Mouse (Mus musculus): ENCODE measurements at regions not wholly inside any gene's neighbourhood (a gene's known extent, or its start where the extent isn't known, plus 50 kb on each side); places are given as distances from the start of the nearest gene placed in this dataset.

- TF ChIP-seq CTCF (IDR thresholded peaks at IDR 0.05; ENCODE audit: borderline replicate concordance, extremely low read depth, insufficient read depth, insufficient read length): no peak
- no peak for TF ChIP-seq POLR2A (IDR thresholded peaks at IDR 0.05; ENCODE audit: borderline replicate concordance, extremely low read depth, insufficient read depth, insufficient read length, poor library complexity, severe bottlenecking)
- no peak for DNase-seq (ENCODE audit: low read depth)
These were observed 59.9 kb upstream of the Gas1 start for GRCm38 (mm10) chr13:60237091-60237490.

- peak; percentile 41 for DNase-seq (ENCODE audit: low read depth)
- no peak for TF ChIP-seq POLR2A (IDR thresholded peaks at IDR 0.05; ENCODE audit: borderline replicate concordance, extremely low read depth, insufficient read depth, insufficient read length, poor library complexity, severe bottlenecking)
- TF ChIP-seq CTCF (IDR thresholded peaks at IDR 0.05; ENCODE audit: borderline replicate concordance, extremely low read depth, insufficient read depth, insufficient read length): no peak
These were observed 65.4 kb upstream of the Gas1 start for GRCm38 (mm10) chr13:60242447-60243109.

GRCm38 (mm10) chr13:60243110-60243481 lies 65.9 kb upstream of the Gas1 start:
- TF ChIP-seq POLR2A (IDR thresholded peaks at IDR 0.05; ENCODE audit: borderline replicate concordance, extremely low read depth, insufficient read depth, insufficient read length, poor library complexity, severe bottlenecking) (no peak), CTCF (IDR thresholded peaks at IDR 0.05; ENCODE audit: borderline replicate concordance, extremely low read depth, insufficient read depth, insufficient read length) (no peak)
- no peak for DNase-seq (ENCODE audit: low read depth)

GRCm38 (mm10) chr13:60255162-60255561 lies 78.0 kb upstream of the Gas1 start:
- no peak for TF ChIP-seq POLR2A (IDR thresholded peaks at IDR 0.05; ENCODE audit: borderline replicate concordance, extremely low read depth, insufficient read depth, insufficient read length, poor library complexity, severe bottlenecking)
- no peak for TF ChIP-seq CTCF (IDR thresholded peaks at IDR 0.05; ENCODE audit: borderline replicate concordance, extremely low read depth, insufficient read depth, insufficient read length)
- DNase-seq (ENCODE audit: low read depth): no peak

GRCm38 (mm10) chr13:60255715-60256114 lies 78.5 kb upstream of the Gas1 start:
- DNase-seq (ENCODE audit: low read depth): no peak
- TF ChIP-seq POLR2A (IDR thresholded peaks at IDR 0.05; ENCODE audit: borderline replicate concordance, extremely low read depth, insufficient read depth, insufficient read length, poor library complexity, severe bottlenecking) (no peak), CTCF (IDR thresholded peaks at IDR 0.05; ENCODE audit: borderline replicate concordance, extremely low read depth, insufficient read depth, insufficient read length) (no peak)

- TF ChIP-seq CTCF (IDR thresholded peaks at IDR 0.05; ENCODE audit: borderline replicate concordance, extremely low read depth, insufficient read depth, insufficient read length) (no peak), POLR2A (IDR thresholded peaks at IDR 0.05; ENCODE audit: borderline replicate concordance, extremely low read depth, insufficient read depth, insufficient read length, poor library complexity, severe bottlenecking) (no peak)
- no peak for DNase-seq (ENCODE audit: low read depth)
These were observed 79.8 kb upstream of the Gas1 start for GRCm38 (mm10) chr13:60256997-60257396.

- TF ChIP-seq CTCF (IDR thresholded peaks at IDR 0.05; ENCODE audit: borderline replicate concordance, extremely low read depth, insufficient read depth, insufficient read length) (no peak), POLR2A (IDR thresholded peaks at IDR 0.05; ENCODE audit: borderline replicate concordance, extremely low read depth, insufficient read depth, insufficient read length, poor library complexity, severe bottlenecking) (no peak)
- no peak for DNase-seq (ENCODE audit: low read depth)
These were observed 80.7 kb upstream of the Gas1 start for GRCm38 (mm10) chr13:60257878-60258277.

- no peak for TF ChIP-seq CTCF (IDR thresholded peaks at IDR 0.05; ENCODE audit: borderline replicate concordance, extremely low read depth, insufficient read depth, insufficient read length)
- no peak for TF ChIP-seq POLR2A (IDR thresholded peaks at IDR 0.05; ENCODE audit: borderline replicate concordance, extremely low read depth, insufficient read depth, insufficient read length, poor library complexity, severe bottlenecking)
- DNase-seq (ENCODE audit: low read depth): no peak
These were observed 85.4 kb upstream of the Gas1 start for GRCm38 (mm10) chr13:60262449-60263028.

- no peak for TF ChIP-seq CTCF (IDR thresholded peaks at IDR 0.05; ENCODE audit: borderline replicate concordance, extremely low read depth, insufficient read depth, insufficient read length)
- TF ChIP-seq POLR2A (IDR thresholded peaks at IDR 0.05; ENCODE audit: borderline replicate concordance, extremely low read depth, insufficient read depth, insufficient read length, poor library complexity, severe bottlenecking): no peak
- no peak for DNase-seq (ENCODE audit: low read depth)
These were observed 87.3 kb upstream of the Gas1 start for GRCm38 (mm10) chr13:60264504-60264903.

- DNase-seq (ENCODE audit: low read depth): peak; percentile 77
- TF ChIP-seq CTCF (IDR thresholded peaks at IDR 0.05; ENCODE audit: borderline replicate concordance, extremely low read depth, insufficient read depth, insufficient read length) (no peak; the same call in 1 of the 2 replicates), POLR2A (IDR thresholded peaks at IDR 0.05; ENCODE audit: borderline replicate concordance, extremely low read depth, insufficient read depth, insufficient read length, poor library complexity, severe bottlenecking) (no peak)
These were observed 90.4 kb upstream of the Gas1 start for GRCm38 (mm10) chr13:60267557-60267956.

GRCm38 (mm10) chr13:60268256-60268655 lies 91.1 kb upstream of the Gas1 start:
- TF ChIP-seq POLR2A (IDR thresholded peaks at IDR 0.05; ENCODE audit: borderline replicate concordance, extremely low read depth, insufficient read depth, insufficient read length, poor library complexity, severe bottlenecking): no peak
- TF ChIP-seq CTCF (IDR thresholded peaks at IDR 0.05; ENCODE audit: borderline replicate concordance, extremely low read depth, insufficient read depth, insufficient read length): no peak
- DNase-seq (ENCODE audit: low read depth): no peak

GRCm38 (mm10) chr13:60269406-60269841 lies 92.3 kb upstream of the Gas1 start:
- DNase-seq (ENCODE audit: low read depth): no peak
- no peak for TF ChIP-seq CTCF (IDR thresholded peaks at IDR 0.05; ENCODE audit: borderline replicate concordance, extremely low read depth, insufficient read depth, insufficient read length)
- TF ChIP-seq POLR2A (IDR thresholded peaks at IDR 0.05; ENCODE audit: borderline replicate concordance, extremely low read depth, insufficient read depth, insufficient read length, poor library complexity, severe bottlenecking): no peak
